Mouse (Mus musculus): ENCODE data around the gene Inhbc.

The Inhbc gene

GRCm38 (mm10) chr10:127352187-127352586, 18.0 kb downstream of the Inhbc start:
- no peak for DNase-seq (ENCODE audit: extremely low read depth, low read depth, low spot score)

GRCm38 (mm10) chr10:127351719-127352118, 18.5 kb downstream of the Inhbc start:
- no peak for DNase-seq (ENCODE audit: extremely low read depth, low read depth, low spot score)

GRCm38 (mm10) chr10:127351285-127351595, 19.0 kb downstream of the Inhbc start:
- no peak for DNase-seq (ENCODE audit: extremely low read depth, low read depth, low spot score)

- no peak for DNase-seq (ENCODE audit: extremely low read depth, low read depth, low spot score)
These were observed 19.5 kb downstream of the Inhbc start for GRCm38 (mm10) chr10:127350594-127351284.

GRCm38 (mm10) chr10:127349810-127350209, 20.4 kb downstream of the Inhbc start:
- DNase-seq (ENCODE audit: extremely low read depth, low read depth, low spot score): no peak

GRCm38 (mm10) chr10:127348957-127349356, 21.3 kb downstream of the Inhbc start:
- DNase-seq (ENCODE audit: extremely low read depth, low read depth, low spot score): no peak

- DNase-seq (ENCODE audit: extremely low read depth, low read depth, low spot score): no peak
These were observed 24.1 kb downstream of the Inhbc start for GRCm38 (mm10) chr10:127346173-127346572.

- DNase-seq (ENCODE audit: extremely low read depth, low read depth, low spot score): no peak
These were observed 27.2 kb downstream of the Inhbc start for GRCm38 (mm10) chr10:127343029-127343428.

- DNase-seq (ENCODE audit: extremely low read depth, low read depth, low spot score): no peak
These were observed 28.2 kb downstream of the Inhbc start, which contains the start of gene Gli1 for GRCm38 (mm10) chr10:127341891-127342639. Gene Gli1, minus strand, starts transcription at chr10:127341974.

GRCm38 (mm10) chr10:127341360-127341690, 28.9 kb downstream of the Inhbc start:
- DNase-seq (ENCODE audit: extremely low read depth, low read depth, low spot score): no peak

- no peak for DNase-seq (ENCODE audit: extremely low read depth, low read depth, low spot score)
These were observed 29.5 kb downstream of the Inhbc start for GRCm38 (mm10) chr10:127340577-127341359.

- no peak for DNase-seq (ENCODE audit: extremely low read depth, low read depth, low spot score)
These were observed 30.3 kb downstream of the Inhbc start for GRCm38 (mm10) chr10:127339683-127340576.

- peak; percentile 51 for DNase-seq (ENCODE audit: extremely low read depth, low read depth, low spot score)
These were observed 31.1 kb downstream of the Inhbc start for GRCm38 (mm10) chr10:127338930-127339682.

GRCm38 (mm10) chr10:127337536-127338099, 32.6 kb downstream of the Inhbc start:
- DNase-seq (ENCODE audit: extremely low read depth, low read depth, low spot score): no peak

GRCm38 (mm10) chr10:127336952-127337351, 33.3 kb downstream of the Inhbc start:
- DNase-seq (ENCODE audit: extremely low read depth, low read depth, low spot score): no peak

GRCm38 (mm10) chr10:127335271-127335670, 35.0 kb downstream of the Inhbc start:
- DNase-seq (ENCODE audit: extremely low read depth, low read depth, low spot score): no peak

GRCm38 (mm10) chr10:127333152-127333551, 37.1 kb downstream of the Inhbc start:
- no peak for DNase-seq (ENCODE audit: extremely low read depth, low read depth, low spot score)

- DNase-seq (ENCODE audit: extremely low read depth, low read depth, low spot score): no peak
These were observed 37.9 kb downstream of the Inhbc start for GRCm38 (mm10) chr10:127332211-127332874.

GRCm38 (mm10) chr10:127330212-127330611, 40.0 kb downstream of the Inhbc start:
- DNase-seq (ENCODE audit: extremely low read depth, low read depth, low spot score): no peak
